Comparison of ENCODE assay signal across 24 mouse cellular contexts in the genomic region with DNA sequence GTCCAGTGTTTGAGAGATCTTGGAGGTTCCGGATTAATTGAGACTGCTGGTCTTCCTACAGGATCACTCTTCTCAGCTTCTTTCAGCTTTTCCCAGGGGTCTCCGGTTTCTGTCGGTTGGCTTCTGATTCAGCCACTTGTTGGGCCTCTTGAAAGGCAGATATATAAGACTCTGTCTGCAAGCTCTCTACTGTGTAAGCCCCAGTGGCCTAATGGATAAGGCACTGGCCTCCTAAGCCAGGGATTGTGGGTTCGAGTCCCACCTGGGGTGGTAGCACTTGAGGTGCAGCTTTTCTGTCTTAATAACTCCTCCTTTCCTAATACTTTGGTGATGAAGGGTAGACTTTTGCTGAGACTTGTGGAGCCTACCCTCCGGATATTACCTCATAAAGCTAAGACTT.
DNase-seq lines count a peak whose midpoint lies in the region; ATAC-seq and TF ChIP-seq lines count a peak whose summit lies in the region.
"Had no signal": no experiment of that assay in that cellular context is flagged by ENCODE, and none has a peak within 500 bp of the region (broad histone marks: within the 10 kb centered on the region; RNA-seq: fewer than 3 reads in every experiment).

No protein-coding gene starts in this region.

- TF ChIP-seq POLR2A in ES-Bruce4 (IDR thresholded peaks at IDR 0.05; ENCODE audit: insufficient read depth, low read length) (no peak), MEL (IDR thresholded peaks at IDR 0.05; ENCODE audit: control insufficient read depth in 1 of 2, insufficient read depth in 1 of 2, low read depth in 1 of 2, low read length in 2 of 2, poor library complexity in 1 of 2) (no peak)
- no peak for TF ChIP-seq POLR2A in cerebellum, adult 2 months (IDR thresholded peaks at IDR 0.05; ENCODE audit: borderline replicate concordance, insufficient read depth, low read length)

- no peaks in the 10 kb centered on the region for H3K27me3 ChIP-seq in ES-Bruce4 (ENCODE audit: control insufficient read depth, insufficient read depth, low read length, poor library complexity, severe bottlenecking)
- H3K27me3 ChIP-seq in MEL (ENCODE audit: control insufficient read depth in 1 of 2, insufficient read depth in 2 of 2, low read length in 2 of 2) = no peaks in the 10 kb centered on the region
- no peaks in the 10 kb centered on the region for H3K27me3 ChIP-seq in cerebellum, adult 2 months (ENCODE audit: control insufficient read depth, insufficient read depth, low read length)
- H3K27me3 ChIP-seq: CH12.LX; hindbrain, embryonic 12.5 days; hindbrain, embryonic 15.5 days; intestine, embryonic 15.5 days had no signal

- peak overlapping the region; percentile 65 for H3K4me3 ChIP-seq in ES-Bruce4 (ENCODE audit: low read depth, low read length)
- no peak overlapping the region for H3K4me3 ChIP-seq in MEL (ENCODE audit: control insufficient read depth in 1 of 2, insufficient read depth in 1 of 2, low read depth in 2 of 2, low read length in 2 of 2)
- no peak overlapping the region for H3K4me3 ChIP-seq in cerebellum, adult 2 months (replicated peaks; ENCODE audit: insufficient read depth, low read depth, low read length)
- H3K4me3 ChIP-seq: forebrain, embryonic 10.5 days; gastrocnemius, adult 2 months; hindbrain, embryonic 12.5 days; hindbrain, embryonic 15.5 days; intestine, embryonic 15.5 days had no signal

- TF ChIP-seq RAD21 in MEL (IDR thresholded peaks at IDR 0.05; ENCODE audit: low read depth, low read length) = no peak

- H3K79me2 ChIP-seq in MEL (ENCODE audit: control insufficient read depth, insufficient read depth, low read length, poor library complexity) = no peaks in the 10 kb centered on the region

- 88% methylated on average over 5 of the region's 5 CpGs for WGBS in cerebellum, adult 2 months

- no peak overlapping the region for H3K27ac ChIP-seq in ES-Bruce4 (ENCODE audit: insufficient read depth, low read length)
- no peak overlapping the region for H3K27ac ChIP-seq in MEL (ENCODE audit: control insufficient read depth, low read depth, low read length)
- H3K27ac ChIP-seq in cerebellum, adult 2 months (ENCODE audit: insufficient read depth, low read length) = no peak overlapping the region
- H3K27ac ChIP-seq: forebrain, embryonic 10.5 days; gastrocnemius, adult 2 months; hindbrain, embryonic 12.5 days; hindbrain, embryonic 15.5 days; intestine, embryonic 15.5 days had no signal

- H3K4me1 ChIP-seq in ES-Bruce4 (ENCODE audit: control insufficient read depth, insufficient read depth, low read length) (no peaks in the 10 kb centered on the region), MEL (ENCODE audit: control insufficient read depth in 1 of 2, insufficient read depth in 2 of 2, low read length in 2 of 2) (no peaks in the 10 kb centered on the region)
- no peaks in the 10 kb centered on the region for H3K4me1 ChIP-seq in cerebellum, adult 2 months (ENCODE audit: control insufficient read depth, insufficient read depth, low read length)
- H3K4me1 ChIP-seq: forebrain, embryonic 10.5 days; hindbrain, embryonic 12.5 days; hindbrain, embryonic 15.5 days; intestine, embryonic 15.5 days had no signal

- H3K36me3 ChIP-seq in ES-Bruce4 (ENCODE audit: control insufficient read depth, insufficient read depth, low read length, poor library complexity, severe bottlenecking) = no peaks in the 10 kb centered on the region
- no peaks in the 10 kb centered on the region for H3K36me3 ChIP-seq in MEL (ENCODE audit: control insufficient read depth in 1 of 2, insufficient read depth in 2 of 2, low read length in 2 of 2)
- H3K36me3 ChIP-seq: forebrain, embryonic 10.5 days; hindbrain, embryonic 12.5 days; hindbrain, embryonic 15.5 days; intestine, embryonic 15.5 days had no signal

- H3K9ac ChIP-seq in ES-Bruce4 (ENCODE audit: low read depth, poor library complexity, severe bottlenecking) (no peak overlapping the region), MEL (ENCODE audit: control insufficient read depth, low read depth, low read length, poor library complexity, severe bottlenecking) (no peak overlapping the region)
- H3K9ac ChIP-seq: forebrain, postnatal 0 days; hindbrain, embryonic 12.5 days; hindbrain, embryonic 15.5 days; intestine, embryonic 15.5 days had no signal

- H3K9me3 ChIP-seq in ES-Bruce4 (replicated peaks; ENCODE audit: control insufficient read depth, insufficient read depth, low read length, poor library complexity, severe bottlenecking) (no peaks in the 10 kb centered on the region), MEL (replicated peaks; ENCODE audit: insufficient read depth, low read length) (no peaks in the 10 kb centered on the region)
- H3K9me3 ChIP-seq: forebrain, embryonic 10.5 days; hindbrain, embryonic 12.5 days; hindbrain, embryonic 15.5 days; intestine, embryonic 15.5 days had no signal

- no peak for TF ChIP-seq EP300 in ES-Bruce4 (IDR thresholded peaks at IDR 0.05; ENCODE audit: insufficient read depth, low read depth, low read length)
- no peak for TF ChIP-seq EP300 in MEL (IDR thresholded peaks at IDR 0.05; ENCODE audit: low read depth in 1 of 2, low read length in 2 of 2)

- no peak for ATAC-seq in inflammation-experienced regulatory T-cells, adult 6 months
- ATAC-seq: forebrain, embryonic 14.5 days; forebrain, postnatal 0 days; intestine, embryonic 15.5 days; Patski had no signal

- TF ChIP-seq CTCF in ES-Bruce4 (IDR thresholded peaks at IDR 0.05; ENCODE audit: low read depth, low read length) = no peak
- TF ChIP-seq CTCF in MEL (IDR thresholded peaks at IDR 0.05 in 2 of 3, conservative IDR thresholded peaks at IDR 0.05 in 1 of 3; ENCODE audit: control insufficient read depth in 1 of 3, insufficient read depth in 1 of 3, low read depth in 2 of 3, low read length in 3 of 3, poor library complexity in 1 of 3, severe bottlenecking in 1 of 3) = no peak
- TF ChIP-seq CTCF in cerebellum, adult 2 months (IDR thresholded peaks at IDR 0.05; ENCODE audit: borderline replicate concordance, insufficient read depth, low read depth, low read length) = no peak

- DNase-seq in MEL (ENCODE audit: low read depth, low spot score) (peak; percentile 22), ZHBTc4 (ENCODE audit: low read depth, low spot score) (peak; percentile 28)
- DNase-seq in cerebellum, adult 2 months = no peak
- DNase-seq in T-cell, adult 2 months (ENCODE audit: low spot score) = no peak
- DNase-seq: adrenal gland, adult 2 months; adrenal gland, postnatal 14 days; B cell, adult 2 months; cerebellum, adult 11 months; cerebellum, adult 9-10 months; cerebellum, postnatal 14 days; forebrain, postnatal 0 days; gastrocnemius, adult 2 months; gastrocnemius, postnatal 14 days; heart, adult 11 months; kidney, adult 11 months had no signal

TF ChIP-seq in MEL, 35 proteins besides CTCF, POLR2A, EP300 and RAD21:
- TF ChIP-seq CHD1 (IDR thresholded peaks at IDR 0.05; ENCODE audit: low read depth, low read length) (no peak), ZMIZ1 (IDR thresholded peaks at IDR 0.05; ENCODE audit: low read depth, low read length) (no peak), MAFK (IDR thresholded peaks at IDR 0.05; ENCODE audit: borderline replicate concordance, low read depth, low read length) (peak; percentile 61; the same call in 1 of the 2 replicates), TBP (IDR thresholded peaks at IDR 0.05; ENCODE audit: low read depth, low read length) (peak; percentile 98)

Comparison
In these comparisons a context has a peak if more than half of its experiments do, and no peak if none do; other contexts are left out.
1. DNase-seq: peak in MEL (single experiment) and ZHBTc4 (single experiment); none in cerebellum, adult 2 months (0 of 2) and T-cell, adult 2 months (single experiment).